Mouse (Mus musculus): Measurements from ENCODE around the gene Alk.

DNA sequence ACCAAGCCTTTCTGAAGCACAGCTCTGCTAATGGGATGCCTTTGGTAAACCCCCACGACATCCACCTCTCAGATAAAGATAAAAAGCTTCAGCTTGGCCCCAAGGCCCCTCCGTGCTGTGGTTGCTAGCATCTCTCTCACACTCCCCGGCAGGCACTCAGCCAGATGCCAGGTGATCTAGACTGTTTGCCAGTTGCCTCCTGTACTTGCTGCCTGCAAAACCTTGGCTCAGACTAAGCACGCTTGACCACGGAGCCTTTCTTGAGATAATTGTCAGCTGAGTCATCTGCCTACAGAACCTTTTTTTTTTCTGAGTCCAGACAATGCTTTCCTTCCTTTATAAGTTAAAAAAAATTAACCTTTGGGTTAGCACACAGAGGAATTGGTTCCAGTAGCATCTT lies 486.1 kb downstream of the Alk start:
- no peak for TF ChIP-seq CTCF (IDR thresholded peaks at IDR 0.05; ENCODE audit: insufficient read depth, low read depth, low read length)
- TF ChIP-seq POLR2A (IDR thresholded peaks at IDR 0.05; ENCODE audit: insufficient read depth, low read depth, low read length), result no peak
